Mouse (Mus musculus) kidney, adult 2 months (tissue): ENCODE data around the gene Kif26b.

Experiments used
- CTCF ChIP-seq: fragments of 200-500 bp; conservative IDR thresholded peaks from 2 replicates; pipeline ENCODE4 v1.5.1; 2011; ENCODE audit warnings: low read depth, mild to moderate bottlenecking, control low read depth, low read length, moderate library complexity, mixed read lengths; ENCODE audit not compliant: insufficient read depth, insufficient read length
- POLR2A ChIP-seq: fragments of 200-500 bp; IDR thresholded peaks from one replicate; pipeline ENCODE4 v1.6.1; 2011; ENCODE audit warnings: low read depth, low read length, control low read depth

- no peak for TF ChIP-seq CTCF
- no peak for TF ChIP-seq POLR2A
Measured at GRCm38 (mm10) chr1:178712189-178712873, 183.4 kb downstream of the Kif26b start.
